Mouse (Mus musculus) spleen, adult 18-20 months (tissue): ENCODE measurements at regions not wholly inside any gene's neighbourhood (a gene's known extent, or its start where the extent isn't known, plus 50 kb on each side); places are given as distances from the start of the nearest gene placed in this dataset.

Source experiments
- DNase-seq, 2 experiments: peaks; one replicate each; pipeline ENCODE4 v3.0.0; 2022; ENCODE audit warnings: mixed read lengths in 2 of 2

- DNase-seq = no peak
Observed at GRCm38 (mm10) chr10:117896911-117897643, 51.2 kb upstream of the Rap1b start.

GRCm38 (mm10) chr10:117897766-117898165 is 51.9 kb upstream of the Rap1b start:
- DNase-seq = no peak

- no peak for DNase-seq
Observed at GRCm38 (mm10) chr10:117898391-117898790, 52.6 kb upstream of the Rap1b start.

GRCm38 (mm10) chr10:117899410-117899935 is 53.6 kb upstream of the Rap1b start:
- no peak for DNase-seq

- DNase-seq = no peak
Observed at GRCm38 (mm10) chr10:117905666-117906266, 59.9 kb upstream of the Rap1b start.

GRCm38 (mm10) chr10:117906267-117906811 is 60.5 kb upstream of the Rap1b start:
- peak in 1 of 2 experiments; percentile 36 for DNase-seq

- DNase-seq = no peak
Observed at GRCm38 (mm10) chr10:117908079-117908675, 62.3 kb upstream of the Rap1b start.

- DNase-seq = no peak
Observed at GRCm38 (mm10) chr10:117909155-117909554, 63.3 kb upstream of the Rap1b start.

- no peak for DNase-seq
Observed at GRCm38 (mm10) chr10:117909811-117910239, 64.0 kb upstream of the Rap1b start.

- DNase-seq = no peak
Observed at GRCm38 (mm10) chr10:117910426-117910825, 64.6 kb upstream of the Rap1b start.

- DNase-seq = no peak
Observed at GRCm38 (mm10) chr10:117915011-117915735, 69.3 kb upstream of the Rap1b start.

GRCm38 (mm10) chr10:117916280-117916679 is 70.4 kb upstream of the Rap1b start:
- no peak for DNase-seq

GRCm38 (mm10) chr10:117917870-117918269 is 72.0 kb upstream of the Rap1b start:
- no peak for DNase-seq

GRCm38 (mm10) chr10:117918616-117919015 is 72.8 kb upstream of the Rap1b start:
- DNase-seq = no peak

- no peak for DNase-seq
Observed at GRCm38 (mm10) chr10:117919186-117919941, 73.5 kb upstream of the Rap1b start.

GRCm38 (mm10) chr10:117925186-117925585 is 79.4 kb upstream of the Rap1b start:
- DNase-seq = no peak

GRCm38 (mm10) chr10:117925611-117926555 is 80.0 kb upstream of the Rap1b start:
- peak in 1 of 2 experiments; percentile 34 for DNase-seq

GRCm38 (mm10) chr10:117928998-117929397 is 83.2 kb upstream of the Rap1b start:
- no peak for DNase-seq

GRCm38 (mm10) chr10:117934797-117935196 is 89.0 kb upstream of the Rap1b start:
- DNase-seq = no peak

- no peak for DNase-seq
Observed at GRCm38 (mm10) chr10:117938717-117939116, 92.9 kb upstream of the Rap1b start.
